Mouse (Mus musculus): ENCODE data around the gene Nek9.

The Nek9 gene

DNA sequence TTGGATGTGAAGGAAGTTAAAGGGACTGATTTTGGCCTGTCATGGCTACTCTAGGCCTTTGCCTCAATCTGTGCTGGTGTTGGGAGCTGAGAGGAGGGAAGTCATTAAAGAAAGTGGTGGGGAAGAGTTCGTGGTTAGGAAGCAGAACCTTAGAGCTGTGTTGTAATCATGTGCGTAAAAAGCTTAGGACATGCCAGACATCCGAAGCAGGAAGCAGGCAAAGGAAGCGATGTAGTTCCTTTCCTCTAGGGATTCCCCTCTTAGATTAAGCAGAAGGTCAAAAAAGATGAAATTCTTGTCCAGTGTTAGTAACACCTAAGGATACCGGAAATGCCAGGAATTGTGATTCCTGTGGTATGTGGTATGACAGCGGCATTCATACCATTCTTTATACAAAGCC is 9.2 kb upstream of the Nek9 start:
- in situ Hi-C loops (cut with MseI, MboI): loop anchor here in 1 of 2 experiments (10.0 kb wide), 1 partner anchor 146 kb away; no protein-coding TSS in a partner anchor

DNA sequence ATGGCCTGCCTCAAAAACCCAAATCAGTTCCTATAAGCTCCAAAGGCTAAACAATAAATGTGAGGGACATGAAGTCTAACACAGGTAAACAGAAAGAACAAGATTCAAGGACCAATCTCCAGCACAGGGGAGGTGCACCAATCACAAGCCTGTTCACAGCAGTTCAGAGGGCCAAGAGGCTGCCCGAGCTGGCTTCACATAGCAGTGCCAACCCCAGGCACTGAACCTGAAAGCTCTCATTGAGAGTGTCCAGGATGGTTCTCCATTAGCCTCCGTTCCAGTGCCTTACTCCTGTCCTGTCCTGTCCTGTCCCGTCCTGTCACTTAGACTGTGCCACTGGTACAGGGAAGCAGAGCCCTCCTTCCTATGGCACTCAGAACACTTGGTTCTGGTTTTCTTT is 8.0 kb upstream of the Nek9 start:
- in situ Hi-C loops (cut with MseI, MboI): loop anchor here in 1 of 2 experiments (10.0 kb wide), 1 partner anchor 148 kb away; no protein-coding TSS in a partner anchor

GRCm38 (mm10) chr12:85346374-85346773 is 7.2 kb upstream of the Nek9 start:
- in situ Hi-C loops (cut with MseI, MboI): loop anchor here in 1 of 2 experiments (10.0 kb wide), 1 partner anchor 148 kb away; no protein-coding TSS in a partner anchor

DNA sequence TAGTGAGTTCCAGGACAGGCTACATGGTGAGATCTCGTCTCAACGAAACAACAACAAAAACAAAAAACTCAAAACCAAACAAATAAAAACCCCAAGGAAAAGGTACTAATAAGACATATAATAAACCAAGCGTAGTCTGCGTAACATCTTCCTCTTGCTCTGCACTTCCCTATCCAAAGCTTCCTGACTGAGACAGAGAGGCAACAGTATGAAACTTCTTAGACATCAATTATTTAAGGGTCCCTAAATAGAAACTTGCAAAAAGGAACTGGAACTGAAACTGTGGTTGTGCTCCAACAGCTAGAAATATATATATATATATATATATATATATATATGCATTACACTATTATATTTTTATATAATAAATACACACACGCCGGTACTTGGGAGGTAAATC is 6.4 kb upstream of the Nek9 start:
- in situ Hi-C loops (cut with MseI, MboI): loop anchor here in 1 of 2 experiments (10.0 kb wide), 1 partner anchor 149 kb away; no protein-coding TSS in a partner anchor

GRCm38 (mm10) chr12:85344252-85344651 is 5.1 kb upstream of the Nek9 start:
- in situ Hi-C loops (cut with MseI, MboI): loop anchor here in 1 of 2 experiments (10.0 kb wide), 1 partner anchor 151 kb away; no protein-coding TSS in a partner anchor

DNA sequence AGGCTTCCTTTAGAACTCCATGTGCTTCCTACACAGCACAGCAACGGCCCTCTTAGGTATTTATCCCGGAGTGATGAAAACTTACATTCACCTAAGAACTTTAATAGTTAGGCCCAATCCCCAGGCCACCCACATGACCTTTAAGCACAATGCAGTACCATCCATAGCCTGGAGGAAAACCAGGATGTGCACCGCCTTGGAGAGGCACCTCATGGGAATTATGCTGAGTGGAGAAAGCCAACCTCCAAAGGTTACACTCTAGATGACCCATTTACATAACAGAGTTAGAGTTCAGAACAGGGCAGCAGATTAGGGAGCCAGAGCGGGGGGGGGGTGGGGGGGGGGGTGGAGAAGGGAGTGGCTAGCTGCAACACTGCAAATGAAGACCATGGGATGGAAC is 3.1 kb upstream of the Nek9 start:
- in situ Hi-C loops (cut with MseI, MboI): loop anchor here in 1 of 2 experiments (10.0 kb wide), 1 partner anchor 152 kb away; no protein-coding TSS in a partner anchor

GRCm38 (mm10) chr12:85341131-85341530 is 2.0 kb upstream of the Nek9 start:
- in situ Hi-C loops (cut with MseI, MboI): loop anchor here in 1 of 2 experiments (10.0 kb wide), 1 partner anchor 154 kb away; no protein-coding TSS in a partner anchor

DNA sequence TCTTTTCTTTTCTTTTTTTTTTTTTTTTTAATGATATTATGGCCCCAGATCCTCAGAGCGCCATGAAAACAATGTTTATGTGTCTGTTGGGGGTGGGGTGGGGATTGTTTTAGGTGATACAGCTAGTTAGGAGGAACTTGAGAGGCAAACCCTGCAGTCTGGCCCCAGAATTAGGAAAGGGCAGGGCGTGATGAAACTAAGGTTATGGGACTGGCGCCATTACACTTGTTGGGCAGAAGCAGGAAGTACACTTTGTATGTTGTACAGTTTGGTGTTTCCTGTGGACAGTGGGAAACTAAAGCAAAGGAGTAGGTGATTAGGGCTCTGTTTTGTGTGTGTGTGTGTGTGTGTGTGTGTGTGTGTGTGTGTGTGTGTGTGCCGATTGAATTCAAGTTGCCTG is 785 bp upstream of the Nek9 start:
- in situ Hi-C loops (cut with MseI, MboI): loop anchor here in 1 of 2 experiments (10.0 kb wide), 1 partner anchor 155 kb away; no protein-coding TSS in a partner anchor

DNA sequence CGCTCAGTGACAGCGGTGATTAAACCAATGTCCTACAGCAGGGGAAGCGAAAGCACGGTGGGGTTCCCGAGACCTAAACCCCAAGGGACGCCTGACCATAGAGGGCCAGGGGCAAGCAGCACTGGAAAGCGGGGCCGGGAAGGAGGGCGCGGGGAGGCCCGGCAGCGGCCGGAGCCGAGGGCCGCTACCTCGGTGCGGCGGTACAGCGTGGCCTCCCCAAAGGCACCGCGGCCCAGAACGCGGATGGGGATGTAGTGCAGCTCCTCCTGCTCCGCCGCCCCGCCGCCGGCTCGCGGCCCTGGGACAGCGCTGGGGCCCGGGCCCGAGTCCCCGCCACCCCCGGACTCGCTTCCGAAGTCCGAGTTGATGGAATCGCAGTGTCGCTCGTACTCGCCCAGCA is 347 bp downstream of the Nek9 start:
- in situ Hi-C loops (cut with MseI, MboI): no loop called here

DNA sequence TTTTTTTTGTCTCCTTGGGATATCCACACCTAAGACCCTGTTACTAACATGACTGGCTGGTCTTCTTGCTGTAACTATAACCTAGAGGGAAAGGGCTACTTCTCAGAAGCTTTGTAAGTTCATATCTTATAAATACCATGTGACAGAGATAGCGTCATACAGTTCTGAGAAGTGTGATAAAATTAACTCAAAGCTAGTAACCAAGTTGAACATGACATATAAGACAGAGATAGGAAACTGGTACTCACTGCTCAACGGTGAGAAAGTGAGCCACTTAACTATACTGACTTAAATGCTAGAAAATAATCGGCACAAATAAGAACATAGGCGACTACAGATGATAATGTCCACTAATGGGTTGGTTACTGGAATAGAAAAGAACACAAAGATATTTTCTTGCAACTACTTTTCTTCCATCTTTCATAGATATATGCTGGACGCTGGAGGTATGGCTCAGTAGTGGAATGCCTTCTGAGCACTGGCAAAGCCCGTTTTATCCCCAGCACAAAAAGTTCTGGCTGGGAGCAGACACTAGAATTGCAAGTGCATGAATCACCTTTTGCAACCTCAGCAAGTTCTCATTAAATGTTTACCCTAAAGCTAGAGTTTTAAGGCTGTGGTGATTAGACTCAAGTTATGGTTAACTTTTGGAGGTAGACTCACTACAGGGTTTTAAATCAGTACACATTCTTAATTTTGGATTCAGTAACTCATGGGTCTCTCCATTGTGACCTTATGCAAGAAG is 1.4 kb downstream of the Nek9 start:
- in situ Hi-C loops (cut with MseI, MboI): no loop called here

- in situ Hi-C loops (cut with MseI, MboI): no loop called here
Observed at GRCm38 (mm10) chr12:85330153-85330552, 9.0 kb downstream of the Nek9 start.

GRCm38 (mm10) chr12:85308651-85309050 is 30.5 kb downstream of the Nek9 start:
- in situ Hi-C loops (cut with MseI, MboI): no loop called here

GRCm38 (mm10) chr12:85305247-85305892 is 33.8 kb downstream of the Nek9 start:
- in situ Hi-C loops (cut with MseI, MboI): no loop called here

GRCm38 (mm10) chr12:85304725-85305124 is 34.4 kb downstream of the Nek9 start:
- in situ Hi-C loops (cut with MseI, MboI): no loop called here

DNA sequence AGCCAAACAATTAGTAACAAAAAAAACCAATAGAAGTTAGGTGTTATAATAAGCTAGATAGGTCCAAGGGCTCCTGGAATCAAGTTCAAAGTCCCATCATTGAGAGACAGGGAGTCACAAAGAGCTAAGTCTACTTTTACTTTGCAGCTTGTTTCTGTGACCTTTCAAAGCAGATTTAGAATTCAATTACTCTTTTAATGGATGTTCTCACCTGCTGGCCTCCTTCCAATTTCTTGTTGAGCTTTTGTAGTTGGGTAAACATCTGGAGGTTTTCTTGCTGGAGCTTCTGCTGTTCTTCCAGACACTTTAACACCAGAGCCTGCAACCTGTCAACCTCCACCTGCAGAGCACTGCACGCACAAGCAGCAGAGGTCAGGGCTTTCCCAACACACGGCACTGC is 35.9 kb downstream of the Nek9 start:
- in situ Hi-C loops (cut with MseI, MboI): no loop called here

- in situ Hi-C loops (cut with MseI, MboI): no loop called here
Observed at GRCm38 (mm10) chr12:85298835-85299180, 40.4 kb downstream of the Nek9 start.

- in situ Hi-C loops (cut with MseI, MboI): no loop called here
Observed at GRCm38 (mm10) chr12:85298127-85298834, 40.9 kb downstream of the Nek9 start.

GRCm38 (mm10) chr12:85297345-85297997 is 41.7 kb downstream of the Nek9 start:
- in situ Hi-C loops (cut with MseI, MboI): no loop called here

GRCm38 (mm10) chr12:85296915-85297314 is 42.2 kb downstream of the Nek9 start:
- in situ Hi-C loops (cut with MseI, MboI): no loop called here

DNA sequence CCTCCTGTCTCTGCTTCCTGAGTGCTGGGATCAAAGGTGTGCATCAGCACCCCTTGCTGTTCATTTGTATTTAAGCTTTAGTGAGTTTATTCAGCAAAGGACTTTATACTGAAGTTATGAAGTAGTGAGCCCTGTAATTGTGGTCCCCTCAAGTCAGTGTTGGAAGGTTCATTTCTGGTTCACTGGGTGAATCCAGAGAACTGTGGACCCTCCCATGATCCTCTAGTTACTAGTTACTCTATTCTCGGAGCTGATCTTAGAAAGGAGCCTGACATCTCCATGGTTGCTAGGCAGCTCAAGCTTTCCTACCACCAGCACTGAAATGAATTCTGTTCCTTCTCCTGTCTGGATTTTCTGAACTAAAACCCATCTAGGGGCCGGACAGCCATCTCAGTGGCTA is 43.7 kb downstream of the Nek9 start:
- in situ Hi-C loops (cut with MseI, MboI): no loop called here

- in situ Hi-C loops (cut with MseI, MboI): no loop called here
Observed at GRCm38 (mm10) chr12:85292906-85293305, 46.3 kb downstream of the Nek9 start.

- in situ Hi-C loops (cut with MseI, MboI): no loop called here
Observed at GRCm38 (mm10) chr12:85292288-85292687, 46.9 kb downstream of the Nek9 start.
